Mouse (Mus musculus) midbrain, embryonic 15.5 days (tissue): ENCODE results near the gene Prkci. TPM values are rescaled to one million over a fixed set of nuclear protein-coding genes. Genes with fewer than 3 reads are reported as not detected.

Source experiments
- ATAC-seq: fragments of 200-750 bp; cut with Nextera tagmentation; replicated peaks from 2 replicates; pipeline ENCODE4 v1.8.0; 2017; ENCODE audit warnings: moderate TSS enrichment
- H3K27ac ChIP-seq: fragments of 300-500 bp; sonication (generic); 2 replicates; pipeline ENCODE4 v1.5.1; 2015; ENCODE audit warnings: mild to moderate bottlenecking, inconsistent platforms
- H3K27me3 ChIP-seq: fragments of 300-500 bp; sonication (generic); replicated peaks from 2 replicates; pipeline ENCODE4 v1.6.1; 2015; ENCODE audit warnings: inconsistent platforms
- H3K36me3 ChIP-seq: fragments of 300-500 bp; sonication (generic); replicated peaks from 2 replicates; pipeline ENCODE4 v1.6.1; 2015; ENCODE audit warnings: inconsistent platforms
- H3K4me1 ChIP-seq: fragments of 300-500 bp; sonication (generic); 2 replicates; pipeline ENCODE4 v1.6.1; 2015; ENCODE audit warnings: inconsistent platforms
- H3K4me2 ChIP-seq: fragments of 300-500 bp; sonication (generic); 2 replicates; pipeline ENCODE4 v1.6.1; 2015; ENCODE audit warnings: inconsistent platforms, mild to moderate bottlenecking, moderate library complexity
- H3K4me3 ChIP-seq: fragments of 300-500 bp; sonication (generic); 2 replicates; pipeline ENCODE4 v1.5.1; 2015; ENCODE audit warnings: mild to moderate bottlenecking, inconsistent platforms
- H3K9ac ChIP-seq: fragments of 300-500 bp; sonication (generic); 2 replicates; pipeline ENCODE4 v1.6.1; 2015; ENCODE audit warnings: mild to moderate bottlenecking, inconsistent platforms
- H3K9me3 ChIP-seq: fragments of 300-500 bp; sonication (generic); 2 replicates; pipeline ENCODE4 v1.6.1; 2016; ENCODE audit warnings: inconsistent platforms
- WGBS: fragments of 180-500 bp; shearing (Covaris S2); methylation state at CpG from one replicate; pipeline ENCODE4 v1.1.7; 2015; ENCODE audit warnings: mixed read lengths; 5-methylcytosine and 5-hydroxymethylcytosine counted together
- polyA plus RNA-seq: library from polyadenylated mRNA; unstranded; fragments of >200 nt; fragmentation: Nextera tagmentation; extraction: Ambion mirVana; gene quantifications from 2 replicates; pipeline ENCODE4 v1.2.1, GENCODE M21; 2015

Prkci gene
- polyA plus RNA-seq, 1 experiment from 2014 or later, result 27.3 TPM

DNA sequence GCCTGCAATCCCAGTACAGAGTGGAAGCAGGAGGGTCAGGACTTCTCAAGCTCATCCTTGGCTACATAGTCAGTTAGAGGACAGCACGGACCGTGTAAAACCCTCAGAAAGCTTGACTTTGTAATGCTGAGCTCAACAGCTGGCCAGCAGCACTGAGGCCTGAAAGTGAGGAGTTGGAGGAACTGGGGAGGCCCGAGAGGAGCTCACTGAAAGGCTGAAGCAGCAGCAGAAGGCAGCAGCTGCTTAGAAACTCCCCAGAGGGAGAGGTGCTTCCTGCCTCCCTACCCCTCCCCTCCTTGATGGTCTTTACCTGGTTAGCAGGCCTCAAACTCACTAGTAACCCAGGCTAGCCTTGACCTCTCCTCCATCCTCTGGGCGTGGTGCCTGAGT lies 4.5 kb downstream of the Prkci start:
- no peak overlapping the region for H3K4me3 ChIP-seq

DNA sequence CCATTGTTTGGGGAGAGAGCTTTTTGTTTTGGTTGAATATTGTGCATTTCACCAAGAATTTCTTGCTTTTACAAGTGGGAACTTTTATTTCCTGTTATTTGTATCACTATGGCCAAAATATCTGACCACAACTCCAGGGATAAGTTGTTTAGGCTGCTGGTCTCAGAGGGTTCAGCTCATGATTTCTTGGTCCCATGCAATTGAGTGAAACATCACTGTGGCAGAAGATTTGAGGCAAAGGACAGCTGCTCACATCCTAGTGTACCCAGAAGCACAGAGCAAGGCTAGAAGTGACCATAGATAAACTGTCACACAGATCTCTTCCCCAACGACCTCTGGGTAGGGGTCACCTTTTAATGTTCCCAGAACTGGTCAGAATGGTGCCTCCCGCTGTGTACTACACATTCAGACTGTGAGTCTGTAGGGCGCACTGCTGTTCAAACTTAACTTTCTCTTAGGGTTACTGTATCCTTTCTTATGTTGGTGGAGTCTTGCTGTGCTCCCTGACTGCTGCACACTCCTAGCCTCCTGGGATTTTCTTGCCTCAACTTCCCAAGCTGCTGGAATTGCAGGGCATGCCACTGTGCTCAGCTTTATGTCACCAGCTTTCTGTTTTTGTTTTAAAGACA lies 5.6 kb downstream of the Prkci start:
- no peak overlapping the region for H3K9ac ChIP-seq
- no peak overlapping the region for H3K4me2 ChIP-seq
- WGBS, result 50% methylated on average over 3 of the region's 3 CpGs
- no peak for ATAC-seq
- no peaks in the 10 kb centered on the region for H3K9me3 ChIP-seq
- H3K27ac ChIP-seq, result no peak overlapping the region
- no peaks in the 10 kb centered on the region for H3K36me3 ChIP-seq
- H3K4me3 ChIP-seq, result no peak overlapping the region
- H3K27me3 ChIP-seq, result no peaks in the 10 kb centered on the region
- peaks cover 18% of the 10 kb centered on the region for H3K4me1 ChIP-seq

More for the DNA sequence above, 4.5 kb downstream of the Prkci start:
- H3K27me3 ChIP-seq, result no peaks in the 10 kb centered on the region
- no peaks in the 10 kb centered on the region for H3K36me3 ChIP-seq
- peaks cover 18% of the 10 kb centered on the region for H3K4me1 ChIP-seq
- no peak for ATAC-seq
- H3K27ac ChIP-seq, result no peak overlapping the region
- WGBS, result 34% methylated on average over 4 of the region's 4 CpGs
- no peak overlapping the region for H3K4me2 ChIP-seq
- no peaks in the 10 kb centered on the region for H3K9me3 ChIP-seq
- no peak overlapping the region for H3K9ac ChIP-seq

GRCm38 (mm10) chr3:31004320-31005209 lies 9.0 kb downstream of the Prkci start:
- H3K9ac ChIP-seq, result no peak overlapping the region
- no peak overlapping the region for H3K27ac ChIP-seq
- no peaks in the 10 kb centered on the region for H3K9me3 ChIP-seq
- WGBS, result 70% methylated on average over 6 of the region's 6 CpGs
- H3K4me1 ChIP-seq, result 0 out of 2 replicates have a peak, but pooled peaks cover 4% of the 10 kb centered on the region
- no peak overlapping the region for H3K4me2 ChIP-seq
- H3K36me3 ChIP-seq, result no peaks in the 10 kb centered on the region
- 0 out of 2 replicates have a peak, but pooled peaks have one; percentile 52 for ATAC-seq
- no peaks in the 10 kb centered on the region for H3K27me3 ChIP-seq
- no peak overlapping the region for H3K4me3 ChIP-seq

DNA sequence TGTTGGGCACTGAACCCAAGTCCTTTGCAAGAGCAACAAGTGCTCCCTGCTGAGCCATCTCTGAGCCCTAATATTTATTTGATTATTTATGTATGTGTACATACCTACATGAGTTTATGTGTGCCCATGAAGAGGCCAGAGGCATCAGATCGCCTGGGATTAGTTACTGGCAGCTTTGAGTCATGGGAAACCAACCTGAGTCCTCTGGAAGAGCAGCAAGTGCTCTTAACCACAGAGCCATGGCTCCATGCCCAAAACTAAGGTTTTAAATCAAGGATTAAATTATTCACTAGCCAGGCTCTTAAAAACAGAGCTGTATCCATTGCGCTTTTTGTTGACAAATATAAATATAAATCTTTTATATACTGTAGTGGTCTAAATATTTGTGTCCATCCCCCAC lies 18.8 kb downstream of the Prkci start:
- Histone ChIP-seq H3K4me2 (no peak overlapping the region), H3K27me3 (no peaks in the 10 kb centered on the region), H3K4me3 (no peak overlapping the region), H3K36me3 (no peaks in the 10 kb centered on the region), H3K27ac (no peak overlapping the region), H3K9me3 (no peaks in the 10 kb centered on the region), H3K9ac (no peak overlapping the region), H3K4me1 (peaks cover 10% of the 10 kb centered on the region; the same call in 1 of the 2 replicates)
- WGBS, result 91% methylated on average over 2 of the region's 2 CpGs
- no peak for ATAC-seq

DNA sequence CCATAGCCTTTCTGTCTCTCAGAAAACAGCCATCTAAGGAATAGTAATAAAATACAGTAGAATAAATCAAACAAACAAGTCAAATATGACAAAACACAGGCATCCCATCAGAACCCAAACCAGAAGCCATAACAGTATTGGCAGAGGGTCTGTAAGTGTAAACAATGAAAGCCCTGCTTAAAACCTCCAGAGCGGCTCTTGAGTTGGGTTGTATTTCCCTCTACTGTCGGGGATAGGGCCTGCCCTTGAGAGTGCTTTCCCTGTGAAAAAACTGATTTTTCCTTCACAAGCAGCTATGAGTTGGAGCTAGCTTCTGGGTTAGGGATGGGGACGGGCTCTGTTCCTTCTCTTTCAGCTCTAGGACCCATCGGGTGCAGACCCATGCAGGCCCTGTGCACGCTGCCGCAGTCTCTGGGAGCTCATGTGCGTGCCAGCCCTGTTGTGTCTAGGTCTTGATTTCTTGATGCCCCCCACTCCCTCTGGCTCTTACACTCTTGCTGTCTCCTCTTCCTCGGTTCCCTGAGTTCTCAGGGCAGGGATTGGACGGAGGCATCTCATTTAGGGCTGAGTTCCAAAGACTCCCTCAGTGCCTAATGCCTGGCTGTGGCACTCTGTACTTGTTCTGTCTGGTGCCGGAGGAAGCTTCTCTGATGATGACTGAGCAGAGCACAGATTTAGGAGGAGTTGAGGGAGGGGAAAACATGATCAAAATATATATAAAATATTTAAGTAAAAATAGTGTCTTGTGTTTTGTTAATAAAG lies 20.3 kb downstream of the Prkci start:
- peaks cover 10% of the 10 kb centered on the region; the same call in 1 of the 2 replicates for H3K4me1 ChIP-seq
- H3K36me3 ChIP-seq, result no peaks in the 10 kb centered on the region
- no peak overlapping the region for H3K27ac ChIP-seq
- ATAC-seq, result no peak
- H3K27me3 ChIP-seq, result no peaks in the 10 kb centered on the region
- H3K4me3 ChIP-seq, result no peak overlapping the region
- no peak overlapping the region for H3K4me2 ChIP-seq
- 74% methylated on average over 10 of the region's 10 CpGs for WGBS
- H3K9me3 ChIP-seq, result no peaks in the 10 kb centered on the region
- no peak overlapping the region for H3K9ac ChIP-seq

GRCm38 (mm10) chr3:31016594-31017196 lies 21.1 kb downstream of the Prkci start:
- H3K27ac ChIP-seq, result no peak overlapping the region
- H3K27me3 ChIP-seq, result no peaks in the 10 kb centered on the region
- no peak overlapping the region for H3K4me3 ChIP-seq
- WGBS, result 41% methylated on average over 9 of the region's 9 CpGs
- no peak overlapping the region for H3K9ac ChIP-seq
- peaks cover 10% of the 10 kb centered on the region; the same call in 1 of the 2 replicates for H3K4me1 ChIP-seq
- H3K4me2 ChIP-seq, result no peak overlapping the region
- ATAC-seq, result no peak
- no peaks in the 10 kb centered on the region for H3K36me3 ChIP-seq
- H3K9me3 ChIP-seq, result no peaks in the 10 kb centered on the region

DNA sequence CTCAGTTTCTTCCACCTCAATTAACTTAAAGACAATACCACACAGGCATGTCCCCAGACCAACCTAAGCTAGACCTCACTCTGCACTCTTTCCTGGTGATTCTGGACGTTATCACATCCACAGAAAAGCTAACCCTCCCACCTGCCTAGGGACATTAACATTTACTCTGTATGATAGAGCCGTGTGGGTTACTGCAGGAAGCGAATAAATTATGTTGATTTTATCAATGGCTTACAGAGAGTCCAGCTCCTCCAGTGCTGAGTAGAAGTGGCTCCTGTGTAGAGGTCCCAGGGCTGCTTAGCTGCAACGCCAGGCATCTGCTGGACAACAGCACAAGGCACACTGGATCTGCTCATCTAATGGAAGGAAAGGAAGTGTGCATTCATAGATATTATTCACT lies 22.1 kb downstream of the Prkci start:
- Histone ChIP-seq H3K36me3 (no peaks in the 10 kb centered on the region), H3K27ac (no peak overlapping the region), H3K4me1 (peaks cover 10% of the 10 kb centered on the region; the same call in 1 of the 2 replicates), H3K9ac (no peak overlapping the region), H3K4me3 (no peak overlapping the region), H3K9me3 (no peaks in the 10 kb centered on the region), H3K4me2 (no peak overlapping the region), H3K27me3 (no peaks in the 10 kb centered on the region)
- peak; percentile 61; the same call in 1 of the 2 replicates for ATAC-seq
- WGBS, result 31% methylated on average over 4 of the region's 4 CpGs

- Histone ChIP-seq H3K27me3 (no peaks in the 10 kb centered on the region), H3K4me3 (no peak overlapping the region), H3K36me3 (no peaks in the 10 kb centered on the region), H3K9ac (no peak overlapping the region), H3K9me3 (no peaks in the 10 kb centered on the region), H3K4me2 (no peak overlapping the region), H3K27ac (no peak overlapping the region), H3K4me1 (peaks cover 10% of the 10 kb centered on the region; the same call in 1 of the 2 replicates)
- 100% methylated on average over 1 of the region's 1 CpGs for WGBS
- no peak for ATAC-seq
Measured at GRCm38 (mm10) chr3:31019287-31019686, 23.7 kb downstream of the Prkci start.

DNA sequence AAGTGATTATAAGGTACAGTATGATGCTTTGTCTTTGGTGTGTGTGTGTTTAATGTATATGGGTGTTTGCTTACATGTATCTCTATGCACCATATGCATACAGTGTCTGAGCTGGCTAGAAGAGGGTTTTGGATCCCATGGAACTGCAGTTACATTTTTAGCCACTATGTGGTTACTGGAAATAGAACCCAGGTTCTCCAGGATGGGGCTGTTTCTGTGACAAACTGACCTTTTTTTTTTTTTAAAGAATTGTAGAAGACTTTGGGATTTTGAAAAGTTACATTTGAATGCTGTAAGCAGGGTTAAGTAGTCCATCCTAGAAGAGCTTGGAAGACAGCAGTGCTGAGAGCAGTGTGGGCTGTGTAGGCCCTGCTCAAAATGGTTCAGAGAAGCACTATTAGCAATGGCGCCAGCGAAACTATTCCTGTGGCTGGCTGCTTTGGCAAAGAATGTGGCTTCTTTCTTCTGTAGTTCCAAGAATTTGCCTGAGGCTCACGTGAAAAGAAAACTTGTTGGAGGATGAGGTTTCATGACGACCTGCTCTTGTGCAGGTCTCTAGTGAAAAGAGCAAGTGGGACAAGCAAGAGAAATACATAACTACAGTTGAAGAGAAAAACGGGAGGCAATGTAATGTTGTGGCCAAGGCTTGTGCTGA lies 24.4 kb downstream of the Prkci start:
- H3K36me3 ChIP-seq, result no peaks in the 10 kb centered on the region
- H3K9ac ChIP-seq, result no peak overlapping the region
- no peak overlapping the region for H3K4me2 ChIP-seq
- WGBS, result 95% methylated on average over 5 of the region's 5 CpGs
- H3K4me3 ChIP-seq, result no peak overlapping the region
- peaks cover 10% of the 10 kb centered on the region; the same call in 1 of the 2 replicates for H3K4me1 ChIP-seq
- no peak overlapping the region for H3K27ac ChIP-seq
- no peak for ATAC-seq
- no peaks in the 10 kb centered on the region for H3K9me3 ChIP-seq
- no peaks in the 10 kb centered on the region for H3K27me3 ChIP-seq

DNA sequence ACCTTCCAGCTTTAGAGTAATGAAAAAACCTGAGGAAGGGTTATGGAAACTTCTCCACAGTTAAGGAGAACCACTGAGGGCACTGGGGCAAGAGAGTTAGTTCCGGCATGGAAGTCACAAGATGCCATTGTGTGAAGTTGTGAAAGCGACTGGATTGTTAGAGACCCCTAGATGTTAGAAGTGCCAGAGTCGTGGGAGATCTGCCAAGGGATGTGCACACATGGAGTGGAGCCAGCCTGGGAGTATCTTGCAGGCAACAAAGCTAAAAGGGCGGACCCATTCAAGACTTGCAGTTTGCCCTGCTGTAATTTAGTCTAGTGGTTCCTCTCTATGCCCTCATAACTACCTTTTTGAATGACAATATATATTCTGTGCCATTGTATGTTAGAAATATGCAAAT lies 25.1 kb downstream of the Prkci start:
- ATAC-seq, result no peak
- H3K9ac ChIP-seq, result no peak overlapping the region
- no peak overlapping the region for H3K4me3 ChIP-seq
- 89% methylated on average over 4 of the region's 4 CpGs for WGBS
- no peaks in the 10 kb centered on the region for H3K9me3 ChIP-seq
- no peak overlapping the region for H3K27ac ChIP-seq
- no peaks in the 10 kb centered on the region for H3K27me3 ChIP-seq
- H3K4me1 ChIP-seq, result peaks cover 10% of the 10 kb centered on the region; the same call in 1 of the 2 replicates
- H3K36me3 ChIP-seq, result no peaks in the 10 kb centered on the region
- no peak overlapping the region for H3K4me2 ChIP-seq

GRCm38 (mm10) chr3:31022895-31023436 lies 27.4 kb downstream of the Prkci start:
- Histone ChIP-seq H3K9me3 (no peaks in the 10 kb centered on the region), H3K36me3 (0 out of 2 replicates have a peak, but pooled peaks cover 6% of the 10 kb centered on the region), H3K4me3 (no peak overlapping the region), H3K4me2 (no peak overlapping the region), H3K27ac (no peak overlapping the region), H3K9ac (no peak overlapping the region), H3K27me3 (no peaks in the 10 kb centered on the region), H3K4me1 (no peaks in the 10 kb centered on the region)
- WGBS, result 39% methylated on average over 7 of the region's 7 CpGs
- no peak for ATAC-seq
